Mouse (Mus musculus) embryonic facial prominence, embryonic 11.5 days (tissue): ENCODE measurements around the gene Stk32c. TPM values are rescaled to one million over a fixed set of nuclear protein-coding genes. Genes with fewer than 3 reads are reported as not detected.

Source experiments
- ATAC-seq: fragments of 200-750 bp; cut with Nextera tagmentation; replicated peaks from 2 replicates; pipeline ENCODE4 v1.8.0; 2017; ENCODE audit warnings: low read depth; ENCODE audit not compliant: insufficient number of reproducible peaks, low FRiP score, low TSS enrichment
- DNase-seq: peaks from one replicate; pipeline ENCODE4 v3.0.0-alpha.2; 2015; ENCODE audit warnings: low spot score
- H3K27ac ChIP-seq: fragments of 300-500 bp; sonication (generic); replicated peaks from 2 replicates; pipeline ENCODE4 v1.5.1; 2014; ENCODE audit warnings: mild to moderate bottlenecking, low read depth, low read length, control low read depth
- H3K27me3 ChIP-seq: fragments of 300-500 bp; sonication (generic); 2 replicates; pipeline ENCODE4 v1.6.1; 2014; ENCODE audit warnings: mild to moderate bottlenecking, low read length, moderate library complexity, mixed read lengths; ENCODE audit not compliant: control insufficient read depth, insufficient read depth
- H3K36me3 ChIP-seq: fragments of 300-500 bp; sonication (generic); replicated peaks from 2 replicates; pipeline ENCODE4 v1.6.1; 2014; ENCODE audit warnings: low read depth, mild to moderate bottlenecking, low read length, moderate library complexity, mixed read lengths; ENCODE audit not compliant: control insufficient read depth, insufficient read depth
- H3K4me1 ChIP-seq: fragments of 300-500 bp; sonication (generic); 2 replicates; pipeline ENCODE4 v1.6.1; 2014; ENCODE audit warnings: low read length, mixed read lengths; ENCODE audit not compliant: control insufficient read depth, insufficient read depth
- H3K4me2 ChIP-seq: fragments of 300-500 bp; sonication (generic); 2 replicates; pipeline ENCODE4 v1.6.1; 2014; ENCODE audit warnings: low read depth, mild to moderate bottlenecking, control low read depth, low read length, moderate library complexity
- H3K4me3 ChIP-seq: fragments of 300-500 bp; sonication (generic); 2 replicates; pipeline ENCODE4 v1.5.1; 2014; ENCODE audit warnings: low read depth, low read length, control low read depth
- H3K9ac ChIP-seq: fragments of 300-500 bp; sonication (generic); replicated peaks from 2 replicates; pipeline ENCODE4 v1.6.1; 2014; ENCODE audit warnings: mild to moderate bottlenecking, control low read depth, low read length
- H3K9me3 ChIP-seq: fragments of 300-500 bp; sonication (generic); replicated peaks from 2 replicates; pipeline ENCODE4 v1.6.1; 2016; ENCODE audit warnings: mild to moderate bottlenecking, low read length, inconsistent platforms, mixed read lengths; ENCODE audit not compliant: control insufficient read depth
- WGBS: fragments of 180-500 bp; shearing (Covaris S2); extraction: QIAGEN DNeasy Blood & Tissue Kit; methylation state at CpG from one replicate; pipeline ENCODE4 v1.1.7; 2014; 5-methylcytosine and 5-hydroxymethylcytosine counted together
- polyA plus RNA-seq: library from polyadenylated mRNA; unstranded; fragments of >200 nt; fragmentation: Nextera tagmentation; extraction: Ambion mirVana; gene quantifications from 2 replicates; pipeline ENCODE4 v1.2.1, GENCODE M21; 2014

Gene Stk32c
- polyA plus RNA-seq, 1 experiment from 2014 or later: 0.36 TPM

DNA sequence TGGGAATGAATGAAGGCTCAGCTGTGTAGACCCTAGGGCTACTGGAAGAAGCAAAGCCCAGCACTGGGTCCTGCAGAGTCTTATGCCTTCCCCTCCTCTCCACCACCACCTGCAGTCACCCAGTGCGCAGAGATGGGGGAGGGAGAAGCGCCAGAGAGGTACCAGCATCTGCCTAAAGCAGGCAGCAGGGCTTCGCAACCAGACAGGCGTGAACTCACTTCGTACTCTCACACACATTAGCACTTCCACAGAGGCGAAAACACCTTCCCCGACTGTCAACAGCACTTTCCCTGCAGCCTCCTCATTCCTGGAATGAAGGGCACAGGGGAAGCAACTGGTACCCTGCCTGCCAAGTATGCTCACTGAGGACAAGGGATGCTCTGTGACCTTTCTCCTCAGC lies 63.7 kb downstream of the Stk32c start:
- Histone ChIP-seq H3K27me3 (no peaks in the 10 kb centered on the region), H3K4me1 (no peaks in the 10 kb centered on the region)
- WGBS: 33% methylated on average over 6 of the region's 7 CpGs

GRCm38 (mm10) chr7:139147360-139147759 lies 65.7 kb downstream of the Stk32c start:
- Histone ChIP-seq H3K36me3 (no peaks in the 10 kb centered on the region), H3K4me1 (no peaks in the 10 kb centered on the region), H3K9me3 (no peaks in the 10 kb centered on the region), H3K27ac (no peak overlapping the region), H3K4me3 (no peak overlapping the region), H3K27me3 (no peaks in the 10 kb centered on the region), H3K4me2 (no peak overlapping the region), H3K9ac (no peak overlapping the region)
- 33% methylated on average over 4 of the region's 4 CpGs for WGBS
- DNase-seq (peak; percentile 12), ATAC-seq (no peak)

More for the DNA sequence above, 63.7 kb downstream of the Stk32c start:
- no peak overlapping the region for H3K4me2 ChIP-seq
- DNase-seq (no peak), ATAC-seq (no peak)
- no peak overlapping the region for H3K27ac ChIP-seq
- H3K9ac ChIP-seq: no peak overlapping the region
- no peak overlapping the region for H3K4me3 ChIP-seq
- H3K9me3 ChIP-seq: no peaks in the 10 kb centered on the region
- H3K36me3 ChIP-seq: no peaks in the 10 kb centered on the region

DNA sequence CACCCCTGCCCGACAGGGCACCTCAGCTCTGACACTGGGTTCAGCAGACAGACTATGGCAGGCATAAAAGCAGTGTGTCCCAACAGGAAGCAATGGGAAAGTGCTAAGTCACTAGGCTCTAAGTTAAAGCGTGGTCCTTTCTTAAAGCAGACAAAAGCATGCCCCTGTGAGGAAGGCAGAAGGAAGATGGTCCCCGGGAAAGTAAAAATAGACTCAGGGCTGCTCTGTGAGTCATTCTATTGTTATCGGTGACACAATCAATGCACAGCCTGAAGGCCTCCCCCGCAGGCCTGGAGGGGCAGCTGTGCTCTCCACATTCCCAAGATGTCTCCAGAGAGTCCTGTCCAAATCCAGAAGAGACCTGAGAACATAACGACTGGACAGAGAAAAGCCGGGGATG lies 67.2 kb downstream of the Stk32c start:
- WGBS: 43% methylated on average over 7 of the region's 7 CpGs
- no peak for DNase-seq
- Histone ChIP-seq H3K9me3 (no peaks in the 10 kb centered on the region), H3K27ac (no peak overlapping the region), H3K36me3 (no peaks in the 10 kb centered on the region), H3K4me3 (no peak overlapping the region), H3K4me1 (no peaks in the 10 kb centered on the region), H3K27me3 (no peaks in the 10 kb centered on the region), H3K9ac (no peak overlapping the region), H3K4me2 (no peak overlapping the region)
- no peak for ATAC-seq

GRCm38 (mm10) chr7:139143785-139144184 lies 69.3 kb downstream of the Stk32c start:
- WGBS: 78% methylated on average over 1 of the region's 1 CpGs
- DNase-seq (no peak), ATAC-seq (no peak)
- peaks cover 3% of the 10 kb centered on the region; the same call in 1 of the 2 replicates for H3K4me1 ChIP-seq
- H3K9me3 ChIP-seq: no peaks in the 10 kb centered on the region
- no peak overlapping the region for H3K4me2 ChIP-seq
- no peaks in the 10 kb centered on the region for H3K27me3 ChIP-seq
- H3K27ac ChIP-seq: no peak overlapping the region
- H3K36me3 ChIP-seq: no peaks in the 10 kb centered on the region
- no peak overlapping the region for H3K4me3 ChIP-seq
- H3K9ac ChIP-seq: no peak overlapping the region

GRCm38 (mm10) chr7:139139921-139140461 lies 73.1 kb downstream of the Stk32c start:
- DNase-seq: peak; percentile 69
- H3K4me3 ChIP-seq: no peak overlapping the region
- peaks cover 3% of the 10 kb centered on the region; the same call in 1 of the 2 replicates for H3K4me1 ChIP-seq
- no peaks in the 10 kb centered on the region for H3K9me3 ChIP-seq
- no peak overlapping the region for H3K27ac ChIP-seq
- no peaks in the 10 kb centered on the region for H3K36me3 ChIP-seq
- no peak overlapping the region for H3K9ac ChIP-seq
- no peaks in the 10 kb centered on the region for H3K27me3 ChIP-seq
- H3K4me2 ChIP-seq: no peak overlapping the region
- 3% methylated on average over 11 of the region's 11 CpGs for WGBS
- ATAC-seq: peak; percentile 83

DNA sequence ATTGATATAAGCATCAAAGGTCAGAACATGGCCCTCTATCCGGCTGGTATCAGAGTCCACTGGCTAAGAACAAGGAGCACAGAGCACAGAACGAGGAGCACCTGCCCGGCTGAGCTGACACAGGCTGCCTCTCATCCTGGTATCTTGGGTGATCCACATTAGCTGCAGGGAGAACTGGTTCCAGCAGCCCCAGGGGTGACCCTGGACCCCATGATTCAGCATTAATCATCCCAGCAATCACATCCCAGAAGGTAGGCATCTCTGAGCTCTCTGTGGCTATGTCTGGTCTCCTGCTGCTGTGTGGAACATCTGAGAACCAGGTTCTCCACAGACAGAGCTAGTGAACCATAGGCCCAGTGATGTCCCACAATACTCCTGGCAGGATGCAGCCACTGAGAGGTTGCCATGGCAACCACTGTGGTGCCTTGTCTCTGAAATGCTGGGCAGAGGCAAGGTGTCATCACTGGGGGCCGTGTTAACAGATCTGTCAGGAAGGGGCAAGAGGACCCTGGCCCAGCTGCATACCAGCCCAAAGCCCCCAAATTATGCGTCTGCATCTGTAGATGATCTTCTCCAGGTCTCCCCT lies 76.1 kb downstream of the Stk32c start:
- no peak overlapping the region for H3K4me2 ChIP-seq
- H3K9me3 ChIP-seq: no peaks in the 10 kb centered on the region
- H3K4me1 ChIP-seq: peaks cover 3% of the 10 kb centered on the region; the same call in 1 of the 2 replicates
- H3K4me3 ChIP-seq: no peak overlapping the region
- H3K27me3 ChIP-seq: no peaks in the 10 kb centered on the region
- H3K36me3 ChIP-seq: no peaks in the 10 kb centered on the region
- 66% methylated on average over 5 of the region's 5 CpGs for WGBS
- no peak for ATAC-seq
- H3K27ac ChIP-seq: no peak overlapping the region
- no peak overlapping the region for H3K9ac ChIP-seq
- peak; percentile 6 for DNase-seq

- Histone ChIP-seq H3K4me3 (no peak overlapping the region), H3K9ac (no peak overlapping the region), H3K27ac (no peak overlapping the region), H3K9me3 (no peaks in the 10 kb centered on the region), H3K4me2 (no peak overlapping the region), H3K27me3 (no peaks in the 10 kb centered on the region), H3K4me1 (peaks cover 3% of the 10 kb centered on the region; the same call in 1 of the 2 replicates), H3K36me3 (no peaks in the 10 kb centered on the region)
- ATAC-seq: no peak
- WGBS: 82% methylated on average over 5 of the region's 5 CpGs
- no peak for DNase-seq
Observed at GRCm38 (mm10) chr7:139135236-139135635, 77.9 kb downstream of the Stk32c start.

DNA sequence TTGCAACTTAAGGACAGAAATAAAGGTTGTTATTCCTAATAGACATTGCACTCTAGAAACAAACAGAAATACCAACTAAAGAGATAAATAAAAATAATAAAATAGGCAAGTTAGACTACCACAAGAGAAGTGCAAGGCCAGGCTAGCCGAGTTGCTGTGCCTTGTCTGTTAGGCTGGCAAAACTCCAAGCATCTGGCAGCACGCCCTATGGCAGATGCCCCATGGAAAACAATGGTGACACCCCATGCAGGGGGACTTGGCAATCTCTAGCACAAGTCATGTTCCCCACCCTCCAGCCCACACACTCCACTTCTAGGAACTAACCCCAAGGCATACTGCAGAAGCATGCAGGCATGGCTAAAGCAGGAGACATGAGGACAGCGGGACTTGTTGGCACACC lies 79.7 kb downstream of the Stk32c start:
- Histone ChIP-seq H3K27ac (no peak overlapping the region), H3K36me3 (no peaks in the 10 kb centered on the region), H3K9me3 (no peaks in the 10 kb centered on the region), H3K9ac (no peak overlapping the region), H3K4me3 (no peak overlapping the region), H3K4me1 (no peaks in the 10 kb centered on the region), H3K27me3 (no peaks in the 10 kb centered on the region), H3K4me2 (no peak overlapping the region)
- WGBS: 90% methylated on average over 3 of the region's 3 CpGs
- no peak for DNase-seq
- no peak for ATAC-seq
